Mouse (Mus musculus) right cerebral cortex, adult 18-20 months (tissue): Measurements from ENCODE around the gene Pcif1.
"Not testable (repeated sequence)": the region's sequence is repeated elsewhere in the genome, so short reads cannot be mapped to it uniquely, and the experiment has no call there.

Source experiments
- DNase-seq: peaks from one replicate; pipeline ENCODE4 v3.0.0; 2022; ENCODE audit warnings: mixed read lengths

The Pcif1 gene

GRCm38 (mm10) chr2:164879228-164879567 lies at the start of gene Pcif1:
Gene Pcif1 (plus strand): TSS chr2:164879304.
- peak; percentile 90 for DNase-seq

GRCm38 (mm10) chr2:164831029-164831428 lies 48.1 kb upstream of the Pcif1 start:
- DNase-seq: no peak

- DNase-seq: no peak
Observed at GRCm38 (mm10) chr2:164832032-164832747, 46.9 kb upstream of the Pcif1 start.

- peak; percentile 83 for DNase-seq
Observed at GRCm38 (mm10) chr2:164832748-164833301, 46.3 kb upstream of the Pcif1 start, which contains the start of gene Ctsa. Gene Ctsa (plus strand): TSS chr2:164832873.

- peak; percentile 92 for DNase-seq
Observed at GRCm38 (mm10) chr2:164833314-164833959, 45.7 kb upstream of the Pcif1 start, which contains the start of gene Neurl2. Gene Neurl2 (minus strand): TSS chr2:164833456.

- DNase-seq: peak; percentile 39
Observed at GRCm38 (mm10) chr2:164834531-164834930, 44.6 kb upstream of the Pcif1 start.

- DNase-seq: no peak
Observed at GRCm38 (mm10) chr2:164835164-164835563, 43.9 kb upstream of the Pcif1 start.

- no peak for DNase-seq
Observed at GRCm38 (mm10) chr2:164845782-164846181, 33.3 kb upstream of the Pcif1 start.

- DNase-seq: peak; percentile 33
Observed at GRCm38 (mm10) chr2:164850061-164850460, 29.0 kb upstream of the Pcif1 start.

- DNase-seq: not testable (repeated sequence)
Observed at GRCm38 (mm10) chr2:164855572-164855971, 23.5 kb upstream of the Pcif1 start.

GRCm38 (mm10) chr2:164856309-164857100 lies 22.6 kb upstream of the Pcif1 start:
- no peak for DNase-seq

GRCm38 (mm10) chr2:164857101-164857821 lies 21.8 kb upstream of the Pcif1 start, which contains the start of gene Pltp:
Gene Pltp (minus strand): TSS chr2:164857711.
- DNase-seq: no peak

GRCm38 (mm10) chr2:164857842-164858553 lies 21.1 kb upstream of the Pcif1 start:
- DNase-seq: no peak

GRCm38 (mm10) chr2:164859155-164859554 lies 19.9 kb upstream of the Pcif1 start:
- DNase-seq: no peak

GRCm38 (mm10) chr2:164859640-164860432 lies 19.3 kb upstream of the Pcif1 start:
- DNase-seq: no peak

- no peak for DNase-seq
Observed at GRCm38 (mm10) chr2:164861094-164861493, 18.0 kb upstream of the Pcif1 start.

- DNase-seq: no peak
Observed at GRCm38 (mm10) chr2:164862179-164862861, 16.8 kb upstream of the Pcif1 start.

- not testable (repeated sequence) for DNase-seq
Observed at GRCm38 (mm10) chr2:164863411-164863810, 15.7 kb upstream of the Pcif1 start.

- no peak for DNase-seq
Observed at GRCm38 (mm10) chr2:164864593-164864992, 14.5 kb upstream of the Pcif1 start.
